Mouse (Mus musculus) hindbrain, embryonic 14.5 days (tissue): ENCODE data around the gene Nup160. TPM values are rescaled to one million over a fixed set of nuclear protein-coding genes. Genes with fewer than 3 reads are reported as not detected.
A peak's percentile ranks its signal among the peaks of the same experiment; 100 is the strongest.

Experiments used
- ATAC-seq: fragments of 200-750 bp; cut with Nextera tagmentation; 2 replicates; pipeline ENCODE4 v1.8.0; 2017; ENCODE audit warnings: moderate number of reproducible peaks, mild to moderate bottlenecking, moderate TSS enrichment, moderate library complexity; ENCODE audit not compliant: low FRiP score
- DNase-seq: peaks from one replicate; pipeline ENCODE4 v3.0.0-alpha.2; 2015; ENCODE audit warnings: low spot score
- H3K27ac ChIP-seq: fragments of 300-500 bp; sonication (generic); 2 replicates; pipeline ENCODE4 v1.5.1; 2014; ENCODE audit warnings: mild to moderate bottlenecking, moderate library complexity
- H3K27me3 ChIP-seq: fragments of 300-500 bp; sonication (generic); 2 replicates; pipeline ENCODE4 v1.6.1; 2014; ENCODE audit warnings: mild to moderate bottlenecking, low read length, mixed read lengths; ENCODE audit not compliant: control insufficient read depth, insufficient read depth
- H3K36me3 ChIP-seq: fragments of 300-500 bp; sonication (generic); replicated peaks from 2 replicates; pipeline ENCODE4 v1.6.1; 2014; ENCODE audit not compliant: control insufficient read depth, insufficient read depth
- H3K4me1 ChIP-seq: fragments of 300-500 bp; sonication (generic); replicated peaks from 2 replicates; pipeline ENCODE4 v1.6.1; 2014; ENCODE audit warnings: antibody characterized with exemption, low read length, mixed read lengths; ENCODE audit not compliant: control insufficient read depth, insufficient read depth
- H3K4me2 ChIP-seq: fragments of 300-500 bp; sonication (generic); replicated peaks from 2 replicates; pipeline ENCODE4 v1.6.1; 2014; ENCODE audit warnings: mild to moderate bottlenecking, moderate library complexity
- H3K4me3 ChIP-seq: fragments of 300-500 bp; sonication (generic); replicated peaks from 2 replicates; pipeline ENCODE4 v1.5.1; 2014; ENCODE audit warnings: mild to moderate bottlenecking, low read length
- H3K9ac ChIP-seq: fragments of 300-500 bp; sonication (generic); 2 replicates; pipeline ENCODE4 v1.6.1; 2014
- H3K9me3 ChIP-seq: fragments of 300-500 bp; sonication (generic); 2 replicates; pipeline ENCODE4 v1.6.1; 2016; ENCODE audit warnings: low read length; ENCODE audit not compliant: control insufficient read depth
- WGBS: fragments of 180-500 bp; shearing (Covaris S2); extraction: QIAGEN DNeasy Blood & Tissue Kit; methylation state at CpG from one replicate; pipeline ENCODE4 v1.1.7; 2014; 5-methylcytosine and 5-hydroxymethylcytosine counted together
- polyA plus RNA-seq: library from polyadenylated mRNA; unstranded; fragments of >200 nt; fragmentation: Nextera tagmentation; extraction: Ambion mirVana; gene quantifications from 2 replicates; pipeline ENCODE4 v1.2.1, GENCODE M21; 2014

Gene Nup160
- polyA plus RNA-seq, 1 experiment from 2014 or later: 27.6 TPM

GRCm38 (mm10) chr2:90747131-90747530 lies 70.1 kb downstream of the Nup160 start:
- 97% methylated on average over 10 of the region's 10 CpGs for WGBS
- H3K27ac ChIP-seq: no peak overlapping the region
- no peaks in the 10 kb centered on the region for H3K27me3 ChIP-seq
- H3K9me3 ChIP-seq: no peaks in the 10 kb centered on the region
- ATAC-seq (no peak), DNase-seq (no peak)
- H3K36me3 ChIP-seq: peaks cover 38% of the 10 kb centered on the region
- peak overlapping the region; percentile 96 for H3K9ac ChIP-seq
- peak overlapping the region; percentile 90 for H3K4me2 ChIP-seq
- H3K4me3 ChIP-seq: peak overlapping the region; percentile 87
- H3K4me1 ChIP-seq: peaks cover 16% of the 10 kb centered on the region

GRCm38 (mm10) chr2:90749676-90750459 lies 72.9 kb downstream of the Nup160 start:
- no peak for ATAC-seq
- no peak for DNase-seq
- Histone ChIP-seq H3K4me3 (no peak overlapping the region), H3K27ac (no peak overlapping the region), H3K4me1 (peaks cover 16% of the 10 kb centered on the region), H3K27me3 (no peaks in the 10 kb centered on the region), H3K36me3 (peaks cover 65% of the 10 kb centered on the region), H3K4me2 (no peak overlapping the region), H3K9ac (no peak overlapping the region), H3K9me3 (no peaks in the 10 kb centered on the region)
- WGBS: 86% methylated on average over 6 of the region's 6 CpGs

GRCm38 (mm10) chr2:90753565-90753964 lies 76.5 kb downstream of the Nup160 start:
- Histone ChIP-seq H3K36me3 (peaks cover 97% of the 10 kb centered on the region), H3K27me3 (no peaks in the 10 kb centered on the region), H3K4me1 (peaks cover 8% of the 10 kb centered on the region; the same call in 1 of the 2 replicates), H3K4me2 (no peak overlapping the region), H3K9ac (no peak overlapping the region), H3K4me3 (no peak overlapping the region), H3K27ac (no peak overlapping the region), H3K9me3 (no peaks in the 10 kb centered on the region)
- WGBS: 92% methylated on average over 2 of the region's 2 CpGs
- DNase-seq (no peak), ATAC-seq (no peak)

- no peak overlapping the region for H3K27ac ChIP-seq
- H3K9me3 ChIP-seq: no peaks in the 10 kb centered on the region
- no peak overlapping the region for H3K4me3 ChIP-seq
- no peak overlapping the region for H3K4me2 ChIP-seq
- ATAC-seq (no peak), DNase-seq (no peak)
- no peak overlapping the region for H3K9ac ChIP-seq
- peaks cover 97% of the 10 kb centered on the region for H3K36me3 ChIP-seq
- H3K27me3 ChIP-seq: no peaks in the 10 kb centered on the region
- H3K4me1 ChIP-seq: peaks cover 2% of the 10 kb centered on the region; the same call in 1 of the 2 replicates
- 98% methylated on average over 3 of the region's 3 CpGs for WGBS
These were observed 77.2 kb downstream of the Nup160 start for GRCm38 (mm10) chr2:90754188-90754587.

- H3K4me2 ChIP-seq: no peak overlapping the region
- H3K27me3 ChIP-seq: no peaks in the 10 kb centered on the region
- WGBS: 96% methylated on average over 3 of the region's 3 CpGs
- no peak overlapping the region for H3K4me3 ChIP-seq
- H3K4me1 ChIP-seq: no peaks in the 10 kb centered on the region
- ATAC-seq (no peak), DNase-seq (no peak)
- peaks cover 98% of the 10 kb centered on the region for H3K36me3 ChIP-seq
- H3K9me3 ChIP-seq: no peaks in the 10 kb centered on the region
- no peak overlapping the region for H3K9ac ChIP-seq
- no peak overlapping the region for H3K27ac ChIP-seq
These were observed 88.1 kb downstream of the Nup160 start for GRCm38 (mm10) chr2:90765123-90765522.

GRCm38 (mm10) chr2:90781323-90781722 lies 104.3 kb downstream of the Nup160 start:
- no peak for ATAC-seq
- 47% methylated on average over 3 of the region's 3 CpGs for WGBS

GRCm38 (mm10) chr2:90781938-90782337 lies 104.9 kb downstream of the Nup160 start:
- Histone ChIP-seq H3K27me3 (peaks cover 9% of the 10 kb centered on the region; the same call in 1 of the 2 replicates), H3K9me3 (no peaks in the 10 kb centered on the region), H3K36me3 (peaks cover 42% of the 10 kb centered on the region), H3K4me3 (no peak overlapping the region), H3K4me2 (no peak overlapping the region), H3K9ac (no peak overlapping the region), H3K4me1 (no peaks in the 10 kb centered on the region), H3K27ac (no peak overlapping the region)
- no peak for ATAC-seq
- WGBS: 38% methylated on average over 2 of the region's 2 CpGs
- DNase-seq: no peak

More at GRCm38 (mm10) chr2:90781323-90781722, 104.3 kb downstream of the Nup160 start:
- Histone ChIP-seq H3K4me2 (no peak overlapping the region), H3K9ac (no peak overlapping the region), H3K27me3 (peaks cover 9% of the 10 kb centered on the region; the same call in 1 of the 2 replicates), H3K27ac (no peak overlapping the region), H3K4me3 (no peak overlapping the region), H3K9me3 (no peaks in the 10 kb centered on the region), H3K4me1 (no peaks in the 10 kb centered on the region), H3K36me3 (peaks cover 49% of the 10 kb centered on the region)
- DNase-seq: no peak

- peak within 1 kb of the TSS; percentile 24 for H3K4me3 ChIP-seq
- 0 out of 2 replicates have a peak within 1 kb of the TSS, but pooled peaks have one; percentile 28 for H3K9ac ChIP-seq
- H3K9me3 ChIP-seq: no peaks in the 10 kb centered on the region
- 5% methylated on average over 11 of the region's 11 CpGs for WGBS
- peak; percentile 34; the same call in 1 of the 2 replicates for ATAC-seq
- H3K4me2 ChIP-seq: peak within 1 kb of the TSS; percentile 51
- peaks cover 9% of the 10 kb centered on the region; the same call in 1 of the 2 replicates for H3K27me3 ChIP-seq
- no peak for DNase-seq
- no peak within 1 kb of the TSS for H3K27ac ChIP-seq
- peaks cover 37% of the 10 kb centered on the region for H3K36me3 ChIP-seq
- H3K4me1 ChIP-seq: no peaks in the 10 kb centered on the region
These were observed 105.4 kb downstream of the Nup160 start, which contains the start of gene Agbl2 for GRCm38 (mm10) chr2:90782458-90782857. TSS of gene Agbl2 (plus strand) at chr2:90782727.

- ATAC-seq (peak; percentile 37; the same call in 1 of the 2 replicates), DNase-seq (no peak)
- H3K9ac ChIP-seq: 0 out of 2 replicates have a peak overlapping the region, but pooled peaks have one; percentile 28
These were observed 106.0 kb downstream of the Nup160 start for GRCm38 (mm10) chr2:90782901-90783486.

More at GRCm38 (mm10) chr2:90782901-90783486, 106.0 kb downstream of the Nup160 start:
- H3K27me3 ChIP-seq: peaks cover 9% of the 10 kb centered on the region; the same call in 1 of the 2 replicates
- H3K36me3 ChIP-seq: peaks cover 32% of the 10 kb centered on the region
- H3K9me3 ChIP-seq: no peaks in the 10 kb centered on the region
- H3K4me1 ChIP-seq: no peaks in the 10 kb centered on the region
- peak overlapping the region; percentile 51 for H3K4me2 ChIP-seq
- H3K27ac ChIP-seq: no peak overlapping the region
- H3K4me3 ChIP-seq: peak overlapping the region; percentile 24
- 1% methylated on average over 28 of the region's 29 CpGs for WGBS
